Comparison of ENCODE assay signal across 27 mouse cellular contexts in genomic region chr15:52179379-52179778, GRCm38 (mm10).
DNase-seq lines count a peak whose midpoint lies in the region; ATAC-seq and TF ChIP-seq lines count a peak whose summit lies in the region.
"Had no signal": no experiment of that assay in that cellular context is flagged by ENCODE, and none has a peak within 500 bp of the region (broad histone marks: within the 10 kb centered on the region; RNA-seq: fewer than 3 reads in every experiment).

No protein-coding gene starts in this region.

- H3K4me2 ChIP-seq in hindbrain, postnatal 0 days (ENCODE audit: low read depth, low read length) = no peak overlapping the region
- H3K4me2 ChIP-seq in hindbrain, embryonic 16.5 days (ENCODE audit: low read length) = no peak overlapping the region
- no peak overlapping the region for H3K4me2 ChIP-seq in midbrain, embryonic 16.5 days (ENCODE audit: low read length)
- no peak overlapping the region for H3K4me2 ChIP-seq in midbrain, embryonic 11.5 days
- H3K4me2 ChIP-seq: forebrain, embryonic 13.5 days; heart, embryonic 13.5 days; hindbrain, embryonic 14.5 days; intestine, embryonic 15.5 days had no signal

- no peaks in the 10 kb centered on the region for H3K36me3 ChIP-seq in hindbrain, postnatal 0 days (ENCODE audit: insufficient read depth, low read length)
- H3K36me3 ChIP-seq in hindbrain, embryonic 16.5 days (ENCODE audit: control insufficient read depth, insufficient read depth, low read length) = no peaks in the 10 kb centered on the region
- no peaks in the 10 kb centered on the region for H3K36me3 ChIP-seq in midbrain, embryonic 16.5 days (ENCODE audit: control insufficient read depth, insufficient read depth, low read length)
- no peaks in the 10 kb centered on the region for H3K36me3 ChIP-seq in midbrain, embryonic 11.5 days (ENCODE audit: control insufficient read depth, insufficient read depth, low read length)
- H3K36me3 ChIP-seq: forebrain, embryonic 10.5 days; G1E; heart, embryonic 10.5 days; heart, embryonic 13.5 days; intestine, embryonic 15.5 days had no signal

- no peak overlapping the region for H3K4me3 ChIP-seq in hindbrain, postnatal 0 days (ENCODE audit: low read length)
- H3K4me3 ChIP-seq in hindbrain, embryonic 16.5 days (ENCODE audit: low read length) = no peak overlapping the region
- H3K4me3 ChIP-seq in midbrain, embryonic 16.5 days (ENCODE audit: low read depth, low read length) = no peak overlapping the region
- H3K4me3 ChIP-seq in midbrain, embryonic 11.5 days (ENCODE audit: low read depth, low read length) = no peak overlapping the region
- H3K4me3 ChIP-seq: forebrain, embryonic 10.5 days; forebrain, embryonic 13.5 days; heart, adult 2 months; heart, embryonic 10.5 days; heart, embryonic 13.5 days; intestine, embryonic 15.5 days had no signal

- peak; percentile 68 to 77 for DNase-seq in cerebellum, postnatal 10 days
- no peak for DNase-seq in cerebellum, postnatal 36 days
- peak; percentile 12 for DNase-seq in hindbrain, postnatal 0 days (ENCODE audit: low spot score)
- DNase-seq in midbrain, embryonic 11.5 days (ENCODE audit: low spot score, missing footprints) = no peak
- DNase-seq in brain, adult 2 months (ENCODE audit: low read depth, low spot score) = peak; percentile 51
- DNase-seq in heart, adult 18-20 months = no peak
- DNase-seq: adrenal gland, adult 2 months; adrenal gland, postnatal 14 days; B cell, adult 2 months; cerebellum, adult 11-12 months; cerebellum, adult 8-10 months; gastrocnemius, postnatal 25 days; heart, adult 2 months; heart, postnatal 14 days; heart, postnatal 4 days; kidney, adult 11 months had no signal

- H3K9me3 ChIP-seq in hindbrain, postnatal 0 days (ENCODE audit: low read length) = no peaks in the 10 kb centered on the region
- no peaks in the 10 kb centered on the region for H3K9me3 ChIP-seq in hindbrain, embryonic 16.5 days (ENCODE audit: control insufficient read depth, low read length)
- no peaks in the 10 kb centered on the region for H3K9me3 ChIP-seq in midbrain, embryonic 16.5 days (replicated peaks; ENCODE audit: control insufficient read depth, low read length, poor library complexity, severe bottlenecking)
- H3K9me3 ChIP-seq in midbrain, embryonic 11.5 days (ENCODE audit: control insufficient read depth, low read length) = no peaks in the 10 kb centered on the region
- H3K9me3 ChIP-seq: forebrain, embryonic 10.5 days; forebrain, embryonic 13.5 days; G1E; heart, embryonic 10.5 days; heart, embryonic 13.5 days; intestine, embryonic 15.5 days had no signal

- no peak for TF ChIP-seq CTCF in hindbrain, postnatal 0 days (IDR thresholded peaks at IDR 0.05; ENCODE audit: low read depth)

- ATAC-seq in hindbrain, postnatal 0 days = no peak
- ATAC-seq in hindbrain, embryonic 16.5 days = no peak
- ATAC-seq in midbrain, embryonic 16.5 days = 0 out of 2 replicates have a peak, but pooled peaks have one; percentile 51
- ATAC-seq in midbrain, embryonic 11.5 days (ENCODE audit: low FRiP score) = no peak
- ATAC-seq: forebrain, embryonic 13.5 days; forebrain, embryonic 16.5 days; intestine, embryonic 15.5 days had no signal

- H3K27me3 ChIP-seq in hindbrain, postnatal 0 days (ENCODE audit: insufficient read depth, low read length) = no peaks in the 10 kb centered on the region
- no peaks in the 10 kb centered on the region for H3K27me3 ChIP-seq in hindbrain, embryonic 16.5 days (replicated peaks; ENCODE audit: control insufficient read depth, insufficient read depth, low read length)
- no peaks in the 10 kb centered on the region for H3K27me3 ChIP-seq in midbrain, embryonic 16.5 days (ENCODE audit: control insufficient read depth, insufficient read depth, low read depth, low read length)
- H3K27me3 ChIP-seq in midbrain, embryonic 11.5 days (ENCODE audit: control insufficient read depth, insufficient read depth, low read length) = no peaks in the 10 kb centered on the region
- H3K27me3 ChIP-seq: CH12.LX; forebrain, embryonic 13.5 days; heart, embryonic 13.5 days; intestine, embryonic 15.5 days had no signal

- no peak overlapping the region for H3K27ac ChIP-seq in hindbrain, postnatal 0 days
- H3K27ac ChIP-seq in hindbrain, embryonic 16.5 days (ENCODE audit: low read depth, low read length) = no peak overlapping the region
- H3K27ac ChIP-seq in midbrain, embryonic 16.5 days (ENCODE audit: low read length) = no peak overlapping the region
- no peak overlapping the region for H3K27ac ChIP-seq in midbrain, embryonic 11.5 days (ENCODE audit: low read depth, low read length)
- H3K27ac ChIP-seq: forebrain, embryonic 10.5 days; forebrain, embryonic 13.5 days; heart, adult 2 months; heart, embryonic 10.5 days; heart, embryonic 13.5 days; hindbrain, embryonic 14.5 days; intestine, embryonic 15.5 days had no signal

- H3K9ac ChIP-seq in hindbrain, postnatal 0 days (replicated peaks; ENCODE audit: low read length) = no peak overlapping the region
- H3K9ac ChIP-seq in hindbrain, embryonic 16.5 days (ENCODE audit: low read depth, low read length) = no peak overlapping the region
- H3K9ac ChIP-seq in midbrain, embryonic 16.5 days (ENCODE audit: low read depth, low read length) = no peak overlapping the region
- no peak overlapping the region for H3K9ac ChIP-seq in midbrain, embryonic 11.5 days (ENCODE audit: low read length)
- H3K9ac ChIP-seq: forebrain, embryonic 13.5 days; heart, embryonic 13.5 days; hindbrain, embryonic 14.5 days; intestine, embryonic 15.5 days had no signal

- H3K4me1 ChIP-seq in hindbrain, postnatal 0 days (ENCODE audit: insufficient read depth, low read length) = no peaks in the 10 kb centered on the region
- H3K4me1 ChIP-seq in hindbrain, embryonic 16.5 days (ENCODE audit: control insufficient read depth, insufficient read depth, low read depth, low read length) = no peaks in the 10 kb centered on the region
- H3K4me1 ChIP-seq in midbrain, embryonic 16.5 days (ENCODE audit: control insufficient read depth, insufficient read depth, low read length) = no peaks in the 10 kb centered on the region
- H3K4me1 ChIP-seq in midbrain, embryonic 11.5 days (ENCODE audit: control insufficient read depth, insufficient read depth, low read length) = no peaks in the 10 kb centered on the region
- H3K4me1 ChIP-seq: forebrain, embryonic 10.5 days; forebrain, embryonic 13.5 days; heart, embryonic 10.5 days; intestine, embryonic 15.5 days had no signal

Comparison
In these comparisons a context has a peak if more than half of its experiments do, and no peak if none do; other contexts are left out.
1. DNase-seq: peak in cerebellum, postnatal 10 days (2 of 2), hindbrain, postnatal 0 days (single experiment) and brain, adult 2 months (single experiment); none in cerebellum, postnatal 36 days (0 of 2), midbrain, embryonic 11.5 days (single experiment) and heart, adult 18-20 months (0 of 2).